Mouse (Mus musculus) left cerebral cortex, postnatal 36 days (tissue): ENCODE results near the gene Zscan22. TPM values are rescaled to one million over a fixed set of nuclear protein-coding genes. Genes with fewer than 3 reads are reported as not detected.
"Not testable (repeated sequence)": the region's sequence is repeated elsewhere in the genome, so short reads cannot be mapped to it uniquely, and the experiment has no call there.

Source experiments
- DNase-seq, 2 experiments: peaks; one replicate each; pipeline ENCODE4 v3.0.0; 2021 to 2022; ENCODE audit warnings: low spot score in 2 of 2, mixed read lengths in 1 of 2
- intact Hi-C: fragments of 180-260 bp; cut with DNase I; formaldehyde crosslinking; loops from one replicate; pipeline ENCODE4 v1.15.1; 2025
- total RNA-seq, 2 experiments: library from RNA; stranded (reverse); gene quantifications; 2 replicates each; pipeline ENCODE4 v1.2.3; 2021

Gene Zscan22
- total RNA-seq, 2 experiments from 2014 or later = 12.2 to 15.5 TPM

DNA sequence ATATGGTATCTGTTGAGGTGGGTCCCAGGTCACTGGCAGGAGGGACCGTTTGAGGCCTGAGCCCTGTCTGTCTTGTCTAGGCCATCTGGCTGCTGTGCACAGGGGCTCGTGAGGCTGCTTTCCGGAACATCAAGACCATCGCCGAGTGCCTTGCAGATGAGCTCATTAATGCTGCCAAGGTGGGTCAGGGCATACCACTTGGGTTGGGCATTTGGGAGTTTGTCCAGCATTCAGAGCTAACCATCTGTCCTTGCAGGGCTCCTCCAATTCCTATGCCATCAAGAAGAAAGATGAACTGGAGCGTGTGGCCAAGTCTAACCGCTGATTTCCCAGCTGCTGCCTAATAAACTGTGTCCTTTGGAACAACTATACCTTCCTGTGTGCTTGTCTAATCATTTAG lies 28.7 kb downstream of the Zscan22 start:
- intact Hi-C loops = no loop called here
- no peak for DNase-seq

DNA sequence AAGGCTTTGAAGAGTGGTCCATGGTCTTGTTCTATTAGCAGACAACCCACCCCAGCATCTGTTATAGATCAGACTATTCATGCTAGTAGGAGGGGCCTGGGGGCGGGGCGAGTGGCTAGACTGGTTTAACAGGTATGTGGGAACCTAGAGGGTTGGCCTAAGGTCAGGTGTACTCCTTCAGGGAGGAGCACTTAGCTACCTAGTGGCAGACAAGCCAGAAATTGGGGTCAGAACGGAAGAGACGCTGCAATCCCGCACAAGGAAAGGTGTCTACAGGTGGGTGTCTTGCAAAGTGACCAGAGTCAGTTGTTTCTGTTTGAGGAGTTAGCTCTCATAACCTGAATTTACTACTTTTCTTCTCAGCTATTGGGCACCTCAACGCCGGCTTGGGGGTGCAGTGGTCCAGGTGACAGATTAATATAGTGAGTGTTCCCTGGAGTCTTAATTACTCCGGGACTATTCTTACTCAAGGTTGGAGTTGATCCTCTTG lies 29.6 kb downstream of the Zscan22 start, which contains the start of gene Rnf225:
Rnf225 (plus strand) TSS at position 226 of the 490 bp plus-strand sequence.
- intact Hi-C loops = no loop called here
- DNase-seq = no peak

DNA sequence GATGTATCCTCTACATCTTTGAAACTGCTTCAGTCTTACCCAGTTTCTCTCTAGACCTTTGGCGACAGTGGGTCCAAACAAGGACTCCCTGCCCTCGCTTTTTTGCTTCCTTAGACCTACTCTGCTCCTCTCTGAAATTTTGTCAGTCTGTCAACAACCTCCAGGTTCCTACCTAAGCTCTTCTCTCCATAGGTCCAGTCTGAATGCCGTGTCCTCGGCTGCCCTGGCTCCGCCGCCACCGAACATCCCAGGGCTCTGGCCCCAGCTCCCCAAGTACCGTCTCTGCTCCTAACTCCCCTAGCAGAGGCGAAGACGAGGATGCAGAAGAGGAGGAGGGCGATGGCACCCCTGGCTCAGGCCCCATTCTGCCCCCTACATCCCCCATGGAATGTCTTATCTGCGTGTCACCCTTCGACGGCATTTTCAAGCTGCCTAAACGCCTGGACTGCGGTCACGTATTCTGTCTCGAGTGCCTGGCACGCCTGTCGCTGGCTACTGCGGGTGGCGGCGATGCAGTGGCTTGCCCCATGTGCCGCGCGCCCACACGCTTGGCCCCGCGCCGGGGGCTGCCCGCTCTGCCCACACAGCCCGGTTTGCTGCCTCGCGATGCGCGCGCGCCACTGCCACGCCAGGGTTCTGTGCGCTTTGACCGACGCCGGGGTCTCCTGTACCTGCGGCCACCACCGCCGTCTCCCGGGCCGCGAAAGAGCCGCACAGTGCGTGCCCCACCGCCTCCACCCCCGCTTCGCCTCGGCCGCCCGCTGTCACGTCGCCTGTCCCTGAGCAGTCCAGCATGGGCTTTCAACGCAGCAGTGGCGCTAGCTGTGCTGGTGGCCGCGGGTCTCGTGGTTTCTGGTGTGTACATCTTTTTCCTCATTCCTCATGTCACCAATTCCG lies 30.3 kb downstream of the Zscan22 start:
- peak; percentile 49 to 61 for DNase-seq

DNA sequence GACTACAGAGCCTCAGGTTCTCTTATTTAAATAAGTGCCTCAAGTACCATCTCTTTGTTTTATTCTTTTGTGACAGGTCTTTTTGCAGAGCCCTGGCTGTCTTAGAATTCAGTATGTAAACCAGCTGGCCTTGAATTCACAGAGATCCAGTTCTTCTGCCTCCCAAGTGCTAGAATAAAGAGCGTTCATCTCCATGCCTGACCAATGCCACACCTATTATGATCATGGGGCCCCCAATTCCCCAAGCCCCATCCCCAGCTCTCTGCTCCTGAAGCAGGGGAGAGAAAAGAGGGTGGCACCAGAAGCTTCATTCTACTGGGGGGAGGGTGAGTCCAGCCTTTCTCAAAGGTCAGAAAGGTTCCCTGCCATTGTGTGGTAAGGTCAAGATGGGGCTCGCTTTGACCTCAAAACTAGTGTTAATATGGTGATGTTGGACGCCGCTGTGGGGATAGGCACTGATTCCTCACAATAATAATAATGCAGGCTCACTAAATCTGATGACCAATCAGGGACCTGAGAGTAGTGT lies 36.1 kb downstream of the Zscan22 start:
- intact Hi-C loops = no loop called here
- DNase-seq = no peak

More for the DNA sequence above, 30.3 kb downstream of the Zscan22 start:
- intact Hi-C loops = no loop called here

DNA sequence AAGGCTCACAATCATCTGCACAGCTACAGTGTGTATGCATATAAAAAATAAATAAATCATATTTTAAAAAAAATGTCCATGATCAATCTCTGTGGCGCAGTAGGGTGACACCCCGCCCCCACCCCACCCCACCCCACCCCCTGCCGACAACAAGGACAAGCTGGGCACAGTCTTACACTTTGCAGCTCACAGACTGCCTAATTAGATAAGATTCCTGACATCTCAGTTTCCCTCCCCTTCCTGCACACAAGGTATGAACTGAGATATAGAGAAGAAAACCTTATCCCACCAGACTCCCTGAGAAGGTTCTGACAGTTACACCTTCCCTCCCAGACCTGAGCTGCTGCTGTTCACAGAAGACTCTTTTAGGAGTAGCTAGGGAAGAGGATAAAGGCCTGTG lies 37.2 kb downstream of the Zscan22 start:
- DNase-seq = no peak
- intact Hi-C loops = no loop called here

DNA sequence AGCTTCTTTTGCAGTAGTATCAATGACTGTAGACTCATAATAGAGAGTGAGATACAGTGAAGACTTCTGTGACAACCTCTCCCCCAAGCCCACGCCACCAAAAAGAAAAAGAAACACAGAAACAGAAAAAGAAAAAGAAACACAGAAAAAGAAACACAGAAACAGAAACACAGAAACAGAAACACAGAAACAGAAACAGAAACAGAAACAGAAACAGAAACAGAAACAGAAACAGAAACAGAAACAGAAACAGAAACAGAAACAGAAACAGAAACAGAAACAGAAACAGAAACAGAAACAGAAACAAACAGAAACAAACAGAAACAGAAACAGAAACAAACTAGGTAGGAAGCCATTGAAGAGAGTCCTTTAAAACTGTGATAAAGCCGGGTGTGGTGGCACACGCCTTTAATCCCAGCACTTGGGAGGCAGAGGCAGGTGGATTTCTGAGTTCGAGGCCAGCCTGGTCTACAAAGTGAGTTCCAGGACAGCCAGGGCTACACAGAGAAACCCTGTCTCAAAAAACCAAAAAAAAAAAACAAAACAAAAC lies 39.7 kb downstream of the Zscan22 start:
- intact Hi-C loops, DNase-seq: not testable (repeated sequence)

DNA sequence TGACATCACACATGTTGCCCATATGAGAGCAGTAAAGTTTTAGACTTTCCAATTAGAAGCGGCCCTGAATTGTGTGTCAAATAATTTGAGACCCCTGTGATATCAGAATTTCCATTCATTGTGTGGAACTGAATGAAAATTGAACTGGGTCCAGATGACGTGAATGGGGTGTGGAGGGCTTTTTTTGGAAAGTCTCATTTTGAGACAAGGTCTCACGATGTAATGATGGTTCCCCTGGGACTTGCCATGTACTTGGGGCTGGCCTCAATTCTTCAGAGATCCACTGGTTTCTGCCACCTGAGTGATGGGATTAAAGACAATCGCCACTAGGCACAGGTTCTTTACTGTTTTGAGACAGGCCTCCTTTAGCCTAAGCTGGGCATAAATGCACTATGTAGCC lies 43.0 kb downstream of the Zscan22 start:
- no peak for DNase-seq
- intact Hi-C loops = no loop called here

DNA sequence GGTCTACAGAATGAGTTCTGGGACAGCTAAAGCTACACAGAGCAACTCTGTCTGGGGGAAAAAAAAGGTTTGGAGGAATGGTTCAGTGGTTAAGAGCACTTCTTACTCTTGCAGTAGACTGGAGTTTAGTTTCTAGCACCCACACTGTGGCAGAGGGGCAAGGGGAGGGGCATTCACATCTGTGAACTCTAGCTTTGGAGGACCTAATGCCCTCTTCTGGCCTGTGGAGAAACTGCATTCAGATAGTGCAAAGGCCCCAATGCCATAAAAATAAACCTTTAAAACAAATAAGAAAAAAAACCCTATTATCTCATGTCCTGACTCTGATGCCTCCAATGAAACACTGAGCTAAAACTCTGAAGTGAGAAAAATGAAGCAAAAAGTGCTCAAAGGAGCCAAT lies 45.9 kb downstream of the Zscan22 start:
- intact Hi-C loops = no loop called here
- DNase-seq = no peak

DNA sequence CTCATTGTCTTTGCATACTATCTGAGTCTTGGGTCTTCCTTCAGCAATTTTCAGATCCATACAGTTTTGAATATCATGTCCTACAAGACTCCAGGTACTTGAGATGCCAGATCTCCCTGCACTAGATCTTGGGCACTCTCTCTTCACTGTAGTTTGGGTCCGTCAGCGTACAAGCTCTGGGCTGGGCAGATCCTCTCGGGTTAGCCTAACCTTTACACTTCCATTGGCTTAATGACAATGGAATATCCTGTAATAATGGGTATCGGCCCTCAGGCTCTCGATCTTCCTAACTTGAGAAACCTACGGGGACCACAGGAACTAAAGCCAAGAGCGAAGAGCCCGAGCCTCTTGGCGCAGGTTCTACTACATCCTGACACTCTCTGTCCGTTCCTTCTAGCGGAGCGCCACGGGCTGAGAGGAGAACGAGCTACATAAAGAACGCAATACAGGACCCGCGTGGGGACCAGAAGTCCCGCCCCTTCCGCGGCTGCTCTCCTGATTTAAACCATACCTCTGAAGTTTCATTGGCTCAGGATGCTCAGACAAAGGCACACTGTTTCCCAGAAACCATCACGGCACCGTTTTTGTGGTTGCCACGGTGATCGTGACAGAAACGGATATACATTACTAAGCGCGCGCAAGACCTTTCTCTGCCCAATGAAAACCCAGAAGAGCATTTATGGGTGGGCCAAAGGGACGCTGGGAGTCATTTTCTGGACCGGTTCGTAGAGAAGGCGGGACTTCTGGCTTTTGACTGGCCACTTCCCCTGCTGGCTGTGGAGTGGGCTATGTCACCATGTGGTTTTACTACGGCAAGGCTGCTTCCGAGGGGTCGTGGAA lies 51.6 kb downstream of the Zscan22 start:
- intact Hi-C loops = loop anchor here (2.0 kb wide), 1 partner anchor 26 kb away; the partner anchor contains the start of gene Rps5
- peak; percentile 94 to 97 for DNase-seq

DNA sequence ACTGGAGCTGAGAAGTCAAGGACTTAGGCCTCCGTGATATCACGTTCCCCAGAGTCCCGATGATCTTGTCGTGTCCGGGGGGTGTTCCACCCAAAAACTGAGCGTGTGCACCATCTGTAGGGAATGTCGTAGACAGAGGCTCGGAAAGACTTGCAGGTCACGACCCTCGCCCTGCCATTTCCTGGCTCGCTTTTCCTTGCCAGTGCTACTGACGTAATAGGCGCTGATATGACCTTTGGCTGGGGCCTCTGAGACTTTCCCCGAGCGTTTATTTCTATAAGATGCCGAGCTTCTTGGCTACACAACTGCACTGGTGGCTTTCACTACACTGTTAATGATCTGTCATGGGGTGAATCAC lies 52.2 kb downstream of the Zscan22 start:
- intact Hi-C loops = loop anchor here (2.0 kb wide), 1 partner anchor 27 kb away; the partner anchor contains the start of gene Rps5
- no peak for DNase-seq

DNA sequence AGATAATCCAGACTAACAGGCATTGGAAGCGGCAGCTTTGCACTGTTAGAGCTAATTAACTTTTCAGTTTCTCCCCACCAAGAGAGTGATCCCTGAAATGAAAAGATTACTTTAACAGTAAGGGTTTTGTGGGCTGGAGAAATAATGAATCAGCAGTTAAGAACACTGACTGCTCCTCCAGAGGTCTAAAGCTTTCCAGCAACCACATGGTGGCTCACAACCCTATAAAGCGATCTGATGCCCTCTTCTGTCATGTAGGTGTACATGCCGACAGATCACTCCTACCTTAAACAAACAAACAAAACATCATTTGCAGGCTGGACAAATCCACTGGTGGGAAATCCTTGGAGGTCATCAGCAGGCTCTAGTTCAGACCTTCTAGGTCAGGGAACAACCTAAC lies 57.3 kb downstream of the Zscan22 start:
- no peak for DNase-seq
- intact Hi-C loops = no loop called here

DNA sequence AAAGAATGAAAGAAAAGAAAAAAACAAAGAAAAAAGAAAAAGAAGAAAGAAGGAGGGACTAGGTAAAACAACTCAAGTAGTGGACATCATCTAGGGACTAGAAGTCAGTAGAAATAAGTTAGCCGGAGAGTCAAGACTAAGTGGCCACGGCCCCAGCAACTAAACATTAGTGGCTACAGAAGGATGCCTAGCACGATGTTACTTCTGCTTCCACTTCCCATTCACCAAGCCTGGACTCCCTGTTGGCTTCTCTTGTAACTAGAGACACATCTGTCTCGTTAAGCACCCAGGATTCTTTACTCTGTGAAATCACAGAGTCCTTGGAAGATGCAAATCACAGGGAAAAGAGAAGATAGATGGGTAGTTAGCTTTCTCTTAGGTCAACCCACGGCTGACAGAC lies 59.9 kb downstream of the Zscan22 start:
- intact Hi-C loops = no loop called here
- no peak for DNase-seq

Other genes starting within 250 kb of the Zscan22 start
- gene Vmn2r55, start 212.8 kb upstream of the Zscan22 start, total RNA-seq = not detected
- under 1 TPM in 1 of 2 experiments, not detected in 1; 0.05 TPM for gene Vmn2r56, start 162.8 kb upstream of the Zscan22 start, total RNA-seq
- gene Zscan18, start 94.2 kb upstream of the Zscan22 start, total RNA-seq = 10 to 100 TPM; 14.8 to 22.0 TPM
- gene Zfp329, start 79.0 kb upstream of the Zscan22 start, total RNA-seq = 10 to 100 TPM; 17.3 to 24.7 TPM
- gene Zfp110, start 63.1 kb upstream of the Zscan22 start, total RNA-seq = 10 to 100 TPM; 13.0 to 15.8 TPM
- 1 to 10 TPM; 7.0 to 7.6 TPM for gene Zfp128, start 16.6 kb upstream of the Zscan22 start, total RNA-seq
- gene Rps5, start 24.5 kb downstream of the Zscan22 start, total RNA-seq = 100 to 1,000 TPM; 335 to 413 TPM
- gene Rnf225, start 29.6 kb downstream of the Zscan22 start, total RNA-seq = under 1 TPM; 0.86 to 0.99 TPM
- gene Zfp324, start 68.0 kb downstream of the Zscan22 start, total RNA-seq = 10 to 100 TPM in 1 of 2 experiments, 1 to 10 TPM in 1; 9.4 to 11.7 TPM
- 1 to 10 TPM; 6.7 to 9.7 TPM for gene Zfp446, start 80.0 kb downstream of the Zscan22 start, total RNA-seq
- under 1 TPM in 1 of 2 experiments, not detected in 1; 0.34 TPM for gene Slc27a5, start 100.4 kb downstream of the Zscan22 start, total RNA-seq
- 100 to 1,000 TPM; 199 to 217 TPM for gene Trim28, start 101.3 kb downstream of the Zscan22 start, total RNA-seq
- gene Zbtb45, start 112.2 kb downstream of the Zscan22 start, total RNA-seq = 10 to 100 TPM; 35.8 to 36.5 TPM
- 100 to 1,000 TPM; 124 to 136 TPM for gene Chmp2a, start 137.0 kb downstream of the Zscan22 start, total RNA-seq
- gene Ube2m, start 140.5 kb downstream of the Zscan22 start, total RNA-seq = 100 to 1,000 TPM; 210 to 252 TPM
- gene Mzf1, start 156.9 kb downstream of the Zscan22 start, total RNA-seq = 10 to 100 TPM; 12.2 to 15.8 TPM
- not detected for gene Vmn1r85, start 197.4 kb downstream of the Zscan22 start, total RNA-seq
- not detected for gene Vmn1r86, start 222.1 kb downstream of the Zscan22 start, total RNA-seq
- not detected for gene Vmn1r87, start 242.3 kb downstream of the Zscan22 start, total RNA-seq